Mouse (Mus musculus) ES-E14 (cell line): Measurements from ENCODE around the gene Cd59b.

Experiments used
- CHD2 ChIP-seq: IDR thresholded peaks from 2 replicates; pipeline ENCODE4 v1.6.1; 2014; ENCODE audit warnings: mild to moderate bottlenecking, low read depth, low read length, inconsistent platforms
- ZC3H11A ChIP-seq: IDR thresholded peaks from 2 replicates; pipeline ENCODE4 v1.6.1; 2012; ENCODE audit warnings: low read depth, mild to moderate bottlenecking, inconsistent platforms, low read length, borderline replicate concordance

DNA sequence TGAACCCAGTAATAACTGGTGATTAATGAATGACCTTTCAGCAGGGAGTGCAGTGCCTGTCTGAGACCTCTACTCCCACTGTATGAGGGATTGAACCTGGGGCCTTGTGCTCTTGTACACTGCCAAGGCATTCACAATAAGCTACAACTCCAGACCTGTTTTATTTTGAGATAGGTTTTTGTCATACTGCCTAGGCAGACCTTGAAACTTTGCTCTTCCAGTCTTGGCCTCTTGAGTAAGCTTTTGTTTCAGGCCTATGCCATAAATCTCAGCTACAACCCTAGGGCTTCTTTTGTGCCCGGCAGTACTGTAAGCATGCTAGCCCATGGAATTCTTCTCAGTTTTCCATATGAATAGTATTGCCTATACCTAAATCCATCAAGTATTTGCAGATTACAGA, 49.4 kb downstream of the Cd59b start:
- no peak for TF ChIP-seq CHD2
- no peak for TF ChIP-seq ZC3H11A
